Mouse (Mus musculus) hindbrain, postnatal 0 days (tissue): ENCODE results near the gene Arrb1. TPM values are rescaled to one million over a fixed set of nuclear protein-coding genes. Genes with fewer than 3 reads are reported as not detected.

Experiments
- ATAC-seq: fragments of 200-750 bp; cut with Nextera tagmentation; 2 replicates; pipeline ENCODE4 v1.8.0; 2017; ENCODE audit warnings: mild to moderate bottlenecking, moderate TSS enrichment, moderate library complexity
- DNase-seq: peaks from one replicate; pipeline ENCODE4 v3.0.0-alpha.2; 2015; ENCODE audit warnings: low spot score
- H3K27ac ChIP-seq: fragments of 300-500 bp; sonication (generic); 2 replicates; pipeline ENCODE4 v1.5.1; 2014; ENCODE audit warnings: mild to moderate bottlenecking
- H3K27me3 ChIP-seq: fragments of 300-500 bp; sonication (generic); 2 replicates; pipeline ENCODE4 v1.6.1; 2014; ENCODE audit warnings: low read length, mixed read lengths; ENCODE audit not compliant: insufficient read depth
- H3K36me3 ChIP-seq: fragments of 300-500 bp; sonication (generic); 2 replicates; pipeline ENCODE4 v1.6.1; 2014; ENCODE audit warnings: low read length, mixed read lengths; ENCODE audit not compliant: insufficient read depth
- H3K4me1 ChIP-seq: fragments of 300-500 bp; sonication (generic); 2 replicates; pipeline ENCODE4 v1.6.1; 2014; ENCODE audit warnings: antibody characterized with exemption, low read length, mixed read lengths; ENCODE audit not compliant: insufficient read depth
- H3K4me2 ChIP-seq: fragments of 300-500 bp; sonication (generic); 2 replicates; pipeline ENCODE4 v1.6.1; 2014; ENCODE audit warnings: low read depth, mild to moderate bottlenecking, low read length, moderate library complexity, mixed read lengths
- H3K4me3 ChIP-seq: fragments of 300-500 bp; sonication (generic); 2 replicates; pipeline ENCODE4 v1.5.1; 2014; ENCODE audit warnings: low read length
- H3K9ac ChIP-seq: fragments of 300-500 bp; sonication (generic); replicated peaks from 2 replicates; pipeline ENCODE4 v1.6.1; 2014; ENCODE audit warnings: mild to moderate bottlenecking, low read length, moderate library complexity, mixed read lengths
- H3K9me3 ChIP-seq: fragments of 300-500 bp; sonication (generic); 2 replicates; pipeline ENCODE4 v1.6.1; 2016; ENCODE audit warnings: low read length, mixed read lengths
- CTCF ChIP-seq: IDR thresholded peaks from 2 replicates; pipeline ENCODE4 v1.5.1; 2016; ENCODE audit warnings: antibody characterized with exemption, control low read depth, low read depth
- WGBS: fragments of 180-500 bp; shearing (Covaris S2); extraction: QIAGEN DNeasy Blood & Tissue Kit; methylation state at CpG from one replicate; pipeline ENCODE4 v1.1.7; 2014; 5-methylcytosine and 5-hydroxymethylcytosine counted together
- polyA plus RNA-seq: library from polyadenylated mRNA; unstranded; fragments of >200 nt; fragmentation: Nextera tagmentation; extraction: Ambion mirVana; gene quantifications from 2 replicates; pipeline ENCODE4 v1.2.1, GENCODE M21; 2015
- total RNA-seq: library from RNA; depleted of rRNA; stranded (reverse); fragments of >200 nt; gene quantifications from 2 replicates; pipeline ENCODE4 v1.2.3, GENCODE M21; 2014

Arrb1 gene
- total and polyA plus RNA-seq, 2 experiments from 2014 or later: 13.5 to 113 TPM

GRCm38 (mm10) chr7:99590064-99590463, 54.8 kb downstream of the Arrb1 start:
- ATAC-seq: peak; percentile 33; the same call in 1 of the 2 replicates
- WGBS: 1% methylated on average over 3 of the region's 3 CpGs
- H3K36me3 ChIP-seq: peaks cover 41% of the 10 kb centered on the region

GRCm38 (mm10) chr7:99590646-99591045, 55.4 kb downstream of the Arrb1 start:
- Histone ChIP-seq H3K36me3 (peaks cover 46% of the 10 kb centered on the region), H3K4me3 (no peak overlapping the region), H3K4me2 (no peak overlapping the region), H3K9ac (no peak overlapping the region), H3K9me3 (no peaks in the 10 kb centered on the region), H3K27me3 (no peaks in the 10 kb centered on the region), H3K27ac (no peak overlapping the region), H3K4me1 (no peaks in the 10 kb centered on the region)
- 50% methylated on average over 5 of the region's 5 CpGs for WGBS
- DNase-seq (no peak), ATAC-seq (no peak)
- TF ChIP-seq CTCF: no peak

More at GRCm38 (mm10) chr7:99590064-99590463, 54.8 kb downstream of the Arrb1 start:
- Histone ChIP-seq H3K9ac (no peak overlapping the region), H3K9me3 (no peaks in the 10 kb centered on the region), H3K27ac (no peak overlapping the region), H3K27me3 (no peaks in the 10 kb centered on the region), H3K4me3 (no peak overlapping the region), H3K4me2 (no peak overlapping the region), H3K4me1 (no peaks in the 10 kb centered on the region)
- peak; percentile 88 for DNase-seq
- peak; percentile 93 for TF ChIP-seq CTCF

DNA sequence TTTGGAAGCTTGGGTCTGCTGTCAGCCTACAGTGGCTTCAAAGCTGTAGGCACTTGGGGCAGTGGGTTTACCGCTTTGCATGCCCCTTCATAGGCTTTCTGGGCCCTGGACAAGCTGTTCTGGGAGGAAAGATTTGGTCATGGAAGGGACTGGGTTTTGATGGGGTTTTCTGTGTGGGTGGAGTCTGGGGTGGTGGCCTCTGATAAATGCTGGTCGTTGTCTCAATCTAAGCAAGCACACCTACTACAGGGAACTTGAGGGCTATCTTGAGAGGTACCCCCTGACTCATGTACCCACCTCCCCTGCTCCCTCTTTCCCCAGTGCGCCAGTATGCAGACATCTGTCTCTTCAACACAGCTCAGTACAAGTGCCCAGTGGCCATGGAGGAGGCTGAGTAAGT, 57.4 kb downstream of the Arrb1 start:
- 96% methylated on average over 3 of the region's 3 CpGs for WGBS
- Histone ChIP-seq H3K4me3 (no peak overlapping the region), H3K9me3 (no peaks in the 10 kb centered on the region), H3K4me1 (no peaks in the 10 kb centered on the region), H3K36me3 (peaks cover 61% of the 10 kb centered on the region), H3K27ac (no peak overlapping the region), H3K4me2 (no peak overlapping the region), H3K9ac (no peak overlapping the region), H3K27me3 (no peaks in the 10 kb centered on the region)
- DNase-seq (no peak), ATAC-seq (no peak)
- TF ChIP-seq CTCF: no peak

DNA sequence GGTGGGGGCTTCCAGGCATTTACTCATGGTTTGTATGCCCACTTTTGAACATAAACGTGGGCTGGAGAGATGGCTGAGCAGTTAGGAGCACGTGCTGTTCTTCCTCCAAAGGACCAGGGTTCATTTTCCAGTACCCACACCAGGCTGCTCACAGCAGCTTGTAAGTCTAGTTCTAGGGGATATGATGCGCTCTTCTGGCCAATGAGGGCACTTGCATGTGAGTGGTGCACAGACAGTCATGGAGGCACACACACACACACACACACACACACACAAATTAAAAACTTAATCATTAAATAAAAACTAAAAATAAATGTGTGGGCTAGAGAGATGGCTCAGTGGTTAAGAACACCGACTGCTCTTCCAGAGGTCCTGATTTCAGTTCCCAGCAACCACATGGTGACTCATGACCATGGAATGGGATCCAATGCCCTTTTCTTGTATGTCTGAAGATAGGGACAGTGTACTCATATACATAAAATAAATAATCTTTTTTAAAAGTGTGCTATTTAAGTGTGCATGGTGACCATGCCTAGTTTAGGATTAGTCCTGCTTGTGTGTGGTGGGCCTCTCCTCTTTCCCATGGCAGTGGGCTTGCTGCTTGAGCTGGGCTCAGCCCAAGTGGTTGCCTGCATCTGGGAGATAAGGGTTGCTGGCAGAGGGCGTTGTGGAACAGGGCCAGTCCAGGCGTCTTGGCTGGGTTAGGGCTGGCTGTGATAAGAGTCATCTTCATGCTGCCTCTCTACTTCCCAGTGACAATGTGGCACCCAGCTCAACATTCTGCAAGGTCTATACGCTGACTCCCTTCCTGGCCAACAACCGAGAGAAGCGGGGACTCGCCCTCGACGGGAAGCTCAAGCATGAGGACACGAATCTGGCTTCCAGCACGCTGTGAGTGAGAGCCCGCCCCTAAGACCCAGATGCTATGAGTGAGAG, 58.9 kb downstream of the Arrb1 start:
- 83% methylated on average over 15 of the region's 15 CpGs for WGBS
- no peaks in the 10 kb centered on the region for H3K27me3 ChIP-seq

GRCm38 (mm10) chr7:99598722-99599121, 63.5 kb downstream of the Arrb1 start:
- no peak overlapping the region for H3K27ac ChIP-seq
- peak; percentile 49 for TF ChIP-seq CTCF
- WGBS: 74% methylated on average over 4 of the region's 4 CpGs

More for the DNA sequence above, 58.9 kb downstream of the Arrb1 start:
- no peaks in the 10 kb centered on the region for H3K9me3 ChIP-seq
- no peak for ATAC-seq
- peaks cover 62% of the 10 kb centered on the region for H3K36me3 ChIP-seq
- H3K4me3 ChIP-seq: no peak overlapping the region
- H3K4me2 ChIP-seq: no peak overlapping the region
- TF ChIP-seq CTCF: no peak
- H3K9ac ChIP-seq: no peak overlapping the region
- no peak overlapping the region for H3K27ac ChIP-seq
- no peaks in the 10 kb centered on the region for H3K4me1 ChIP-seq
- no peak for DNase-seq

GRCm38 (mm10) chr7:99603875-99604662, 68.8 kb downstream of the Arrb1 start:
- Histone ChIP-seq H3K9ac (no peak overlapping the region), H3K36me3 (peaks cover 34% of the 10 kb centered on the region), H3K4me2 (no peak overlapping the region), H3K4me1 (no peaks in the 10 kb centered on the region), H3K4me3 (no peak overlapping the region), H3K9me3 (no peaks in the 10 kb centered on the region), H3K27me3 (no peaks in the 10 kb centered on the region), H3K27ac (no peak overlapping the region)
- DNase-seq: peak; percentile 61
- no peak for TF ChIP-seq CTCF
- peak; percentile 70 for ATAC-seq
- 66% methylated on average over 8 of the region's 8 CpGs for WGBS

More at GRCm38 (mm10) chr7:99598722-99599121, 63.5 kb downstream of the Arrb1 start:
- H3K4me1 ChIP-seq: no peaks in the 10 kb centered on the region
- ATAC-seq (no peak), DNase-seq (no peak)
- no peak overlapping the region for H3K4me2 ChIP-seq
- no peak overlapping the region for H3K9ac ChIP-seq
- H3K27me3 ChIP-seq: no peaks in the 10 kb centered on the region
- no peak overlapping the region for H3K4me3 ChIP-seq
- no peaks in the 10 kb centered on the region for H3K9me3 ChIP-seq
- peaks cover 64% of the 10 kb centered on the region for H3K36me3 ChIP-seq
